Mouse (Mus musculus): ENCODE results near the gene Stkld1. TPM values are rescaled to one million over a fixed set of nuclear protein-coding genes. Genes with fewer than 3 reads are reported as not detected.

Stkld1 gene
- polyA plus RNA-seq, 1 experiment from 2014 or later = 0.53 TPM

DNA sequence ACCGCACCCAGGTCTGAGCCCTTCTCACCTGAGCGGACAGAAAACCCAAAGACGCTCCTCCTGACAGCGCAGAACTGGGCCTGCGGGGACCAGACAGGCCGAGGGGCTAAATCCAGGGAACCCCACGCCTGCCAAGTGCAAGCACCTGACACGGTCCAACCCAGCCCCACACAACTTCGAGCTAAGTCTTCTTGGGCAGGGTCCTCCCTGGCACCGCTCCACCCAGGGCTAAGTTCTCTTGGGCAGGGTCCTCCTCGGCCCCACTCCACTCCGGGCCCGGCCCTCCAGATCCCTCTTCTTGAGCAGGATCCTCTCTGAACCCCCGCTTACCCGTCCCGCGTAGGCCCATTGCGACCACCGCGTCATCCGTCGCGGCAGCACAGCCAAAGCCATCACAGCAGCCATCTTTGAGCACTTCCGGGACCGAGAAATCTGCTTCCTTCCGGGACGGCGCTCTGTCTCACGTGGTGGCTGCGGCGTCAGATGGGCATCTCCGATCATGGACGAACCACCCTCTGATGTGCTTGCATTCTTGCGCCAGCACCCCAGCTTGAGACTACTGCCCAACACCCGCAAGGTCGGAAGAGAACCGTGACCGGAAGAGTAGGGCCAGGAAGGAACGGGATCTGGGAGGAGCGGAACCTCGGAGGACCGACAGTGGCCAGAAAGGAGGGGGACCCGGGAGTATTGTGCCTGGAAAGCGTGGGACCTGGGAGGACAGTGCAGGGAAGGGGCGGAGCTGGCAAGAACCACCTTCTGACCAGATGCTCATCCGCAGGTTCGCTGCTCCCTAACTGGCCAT, 17.7 kb upstream of the Stkld1 start, which contains the start of the genes Surf2 and Surf1:
TSS of gene Surf2 (plus strand) at position 441 of the 802 bp plus-strand sequence.
TSS of gene Surf1 (minus strand) at position 604 of the 802 bp plus-strand sequence.
- DNase-seq (ENCODE audit: low spot score) = peak; percentile 83

DNA sequence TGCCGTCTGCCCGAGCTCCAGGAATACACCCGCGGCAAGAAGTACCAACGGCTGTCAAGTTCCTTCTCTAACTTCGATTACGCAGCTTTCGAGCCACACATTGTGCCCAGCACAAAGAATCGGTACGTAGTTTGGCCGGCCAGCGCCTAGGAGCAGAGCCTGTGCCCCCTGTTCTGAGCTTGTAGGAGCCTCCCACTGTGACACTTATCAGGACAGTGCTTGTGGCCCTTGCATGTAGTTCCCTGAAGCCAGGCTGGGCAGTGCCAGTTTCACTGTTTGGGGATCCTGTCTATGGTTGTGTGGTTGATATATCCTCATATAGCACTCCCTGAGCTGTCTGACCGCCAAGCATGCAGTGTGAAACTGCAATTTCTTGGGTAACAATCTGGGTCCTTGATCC, 17.1 kb upstream of the Stkld1 start:
- peak; percentile 16 for DNase-seq (ENCODE audit: low spot score)

DNA sequence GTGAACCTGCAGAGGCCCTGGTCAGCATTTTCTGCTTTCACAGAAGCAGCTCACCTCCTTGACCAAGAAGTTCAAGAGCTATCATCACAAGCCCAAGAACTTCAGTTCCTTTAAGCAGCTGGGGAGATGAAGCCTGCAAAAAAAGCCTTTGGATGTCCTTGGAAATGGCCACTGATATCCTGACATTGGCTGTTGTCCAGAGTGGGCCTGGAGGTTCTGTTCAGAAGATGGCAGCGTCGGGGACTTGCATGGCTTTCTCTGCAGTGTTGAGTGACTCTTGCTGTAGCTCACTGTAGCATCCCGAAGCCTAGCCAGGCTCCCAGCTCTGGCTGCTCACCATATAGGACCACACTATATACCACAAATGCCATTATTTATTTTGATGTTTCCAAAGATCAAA, 14.2 kb upstream of the Stkld1 start:
- no peak for DNase-seq (ENCODE audit: low spot score)

DNA sequence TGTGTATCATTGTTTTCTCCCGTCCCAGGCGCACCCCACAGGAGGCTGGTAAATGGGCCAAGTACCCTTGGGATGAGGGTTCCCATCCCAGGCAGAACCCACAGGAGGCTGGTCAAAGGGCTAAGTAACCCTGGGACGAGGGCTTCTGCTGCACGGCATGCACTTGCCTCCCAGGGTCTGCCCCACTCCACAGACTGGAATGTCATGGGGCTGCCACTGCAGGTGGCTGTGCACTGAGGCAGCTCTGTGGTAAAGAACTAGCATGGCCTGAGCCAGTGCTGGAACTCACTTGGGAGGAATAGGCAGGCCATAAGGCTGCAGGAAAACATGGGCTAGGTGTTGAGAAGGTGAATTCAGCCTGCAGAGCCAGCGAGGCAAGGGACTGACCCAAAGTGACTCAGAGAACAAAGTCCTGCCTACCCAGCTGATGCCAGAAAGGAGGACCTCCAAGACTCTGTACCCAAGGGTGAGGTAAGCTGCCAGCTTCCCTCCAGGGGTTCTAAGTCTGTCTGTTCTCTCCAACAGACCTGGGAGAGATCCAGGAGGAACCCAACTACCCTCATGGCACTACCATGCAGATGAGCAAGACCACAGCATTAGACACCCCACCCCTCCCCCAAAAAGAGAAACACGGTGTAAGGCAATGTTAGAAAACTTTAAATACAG, 13.5 kb upstream of the Stkld1 start:
- no peak for DNase-seq (ENCODE audit: low spot score)

DNA sequence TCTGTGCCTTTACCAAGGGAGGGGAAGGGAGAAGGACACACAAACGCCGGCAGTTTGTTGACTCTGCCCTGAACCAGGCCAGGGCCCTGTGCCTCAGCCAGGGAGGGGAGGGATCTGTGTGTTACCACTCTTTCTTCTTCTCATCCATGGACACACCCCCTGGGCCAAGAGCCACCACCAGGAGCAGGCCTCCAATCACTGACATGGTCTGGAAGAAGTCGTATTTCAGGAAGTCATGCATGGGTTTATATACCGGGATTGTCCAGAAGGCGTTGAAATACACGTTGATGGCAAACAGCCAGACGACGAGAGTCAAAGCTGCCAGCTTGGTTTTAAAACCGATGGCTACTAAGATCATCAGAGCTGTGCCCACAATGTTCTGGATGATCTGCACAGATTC, 12.1 kb upstream of the Stkld1 start:
- DNase-seq (ENCODE audit: low spot score) = no peak

DNA sequence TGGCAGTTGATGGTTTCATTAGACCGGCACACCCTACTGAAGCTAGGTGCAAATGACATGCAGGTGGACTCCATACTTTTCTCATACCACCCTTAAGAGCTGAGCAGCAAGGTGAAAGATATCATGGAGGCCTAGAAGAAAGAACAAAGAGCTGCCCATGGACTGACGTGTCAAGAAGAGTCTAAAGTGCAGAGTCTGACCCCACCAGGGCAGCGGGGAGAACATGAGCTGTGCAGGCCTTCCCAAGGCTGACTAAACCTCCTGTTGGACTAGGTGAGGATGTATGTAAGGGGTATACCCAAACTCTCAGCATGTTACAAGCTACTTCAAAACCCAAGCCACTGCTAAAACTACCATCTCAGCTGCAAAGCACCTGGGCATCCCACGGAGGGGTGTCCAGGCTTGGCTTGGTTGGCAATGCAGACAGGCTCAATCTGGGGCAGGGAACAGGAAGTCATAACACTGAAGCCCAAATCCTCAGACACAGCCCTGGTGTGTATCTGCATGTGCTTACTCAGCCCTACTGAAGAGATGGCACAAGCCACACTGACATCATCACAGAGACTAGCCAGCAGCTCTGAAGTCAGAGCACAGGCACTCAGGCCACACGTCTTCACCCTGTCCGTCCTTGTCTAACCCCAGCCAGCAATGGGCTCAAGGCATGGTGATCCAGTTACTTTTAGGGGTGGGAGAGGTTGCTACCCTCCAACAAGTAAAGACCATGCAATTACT, 5.9 kb upstream of the Stkld1 start:
- DNase-seq (ENCODE audit: low spot score) = no peak

DNA sequence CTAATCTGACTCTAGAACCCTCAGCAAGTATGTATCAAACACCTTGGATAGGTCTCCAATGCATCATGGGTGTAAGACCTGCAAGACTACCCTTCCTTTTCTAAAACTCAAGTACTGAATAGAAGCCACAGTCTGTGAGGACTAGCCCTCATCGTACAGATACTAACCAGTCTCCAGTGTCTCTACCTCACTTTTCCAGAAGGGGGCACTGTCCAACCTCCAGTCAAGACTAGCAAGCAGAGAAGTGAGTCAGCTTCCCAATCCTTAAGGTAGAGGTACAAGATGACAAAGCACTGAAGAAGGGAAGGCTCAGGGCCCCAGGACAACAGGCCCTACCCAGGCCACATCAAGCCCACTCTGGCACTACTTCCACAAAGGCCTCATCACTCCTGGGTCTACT, 3.5 kb upstream of the Stkld1 start:
- DNase-seq (ENCODE audit: low spot score) = peak; percentile 80

DNA sequence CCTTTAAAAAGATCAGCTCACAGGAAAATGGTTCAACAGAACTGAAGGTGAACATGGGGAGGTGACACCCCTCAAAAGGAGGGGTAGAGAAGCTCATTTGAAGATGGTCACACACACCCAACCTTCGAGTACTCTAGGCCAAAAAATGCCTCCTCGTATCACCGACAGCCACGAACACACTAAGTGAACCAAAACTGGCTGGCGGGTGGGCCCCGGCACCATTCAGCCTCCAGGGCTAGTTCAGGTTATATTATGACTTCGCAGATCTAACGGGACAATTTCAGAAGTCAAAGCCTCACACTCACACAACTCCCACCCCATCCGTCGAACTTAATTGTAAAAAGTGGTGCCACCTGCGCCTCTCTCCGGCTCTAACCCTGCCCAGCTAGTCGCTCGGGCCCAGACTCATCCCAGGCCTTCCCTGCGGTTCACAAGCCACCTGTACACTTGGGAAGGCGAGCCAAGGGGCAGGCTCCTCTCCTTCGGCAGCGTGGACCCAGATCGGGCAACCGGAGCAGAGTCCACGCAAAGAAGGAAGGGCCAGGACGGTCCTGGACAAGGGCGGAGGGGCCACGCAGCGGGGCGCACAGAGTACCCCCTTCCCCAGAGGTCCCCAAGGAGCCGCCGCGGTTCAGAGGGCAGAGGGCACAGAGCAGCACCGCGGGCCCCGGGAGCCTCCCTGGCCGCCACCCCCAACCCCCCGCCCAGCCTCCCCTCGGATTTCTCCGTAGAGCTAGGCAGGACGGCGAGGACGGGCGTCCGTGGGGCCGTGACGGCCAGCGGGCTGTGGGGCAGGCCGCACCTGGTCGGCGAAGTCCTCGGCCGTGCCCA, 1.2 kb upstream of the Stkld1 start:
- peak; percentile 40 for DNase-seq (ENCODE audit: low spot score)

DNA sequence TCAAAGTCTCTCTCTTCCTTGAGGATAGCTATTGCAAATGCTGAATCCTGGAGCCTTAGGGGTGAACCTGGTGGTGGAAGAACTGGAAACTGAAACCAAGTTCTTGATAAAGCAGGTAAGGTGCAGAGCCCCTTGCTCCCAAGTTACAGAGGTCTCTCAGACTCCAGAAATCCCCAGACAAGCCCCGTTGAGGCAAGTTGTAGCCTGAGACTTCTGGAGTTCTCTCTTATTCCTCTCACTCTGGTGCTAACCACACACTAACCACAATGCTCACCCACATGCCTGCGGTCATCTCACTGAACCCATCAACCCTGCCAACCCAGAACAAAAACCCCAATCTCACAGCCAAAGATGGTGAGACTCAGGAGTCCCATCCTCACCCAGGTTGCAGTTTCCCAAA, 1.4 kb downstream of the Stkld1 start:
- peak; percentile 23 for DNase-seq (ENCODE audit: low spot score)

DNA sequence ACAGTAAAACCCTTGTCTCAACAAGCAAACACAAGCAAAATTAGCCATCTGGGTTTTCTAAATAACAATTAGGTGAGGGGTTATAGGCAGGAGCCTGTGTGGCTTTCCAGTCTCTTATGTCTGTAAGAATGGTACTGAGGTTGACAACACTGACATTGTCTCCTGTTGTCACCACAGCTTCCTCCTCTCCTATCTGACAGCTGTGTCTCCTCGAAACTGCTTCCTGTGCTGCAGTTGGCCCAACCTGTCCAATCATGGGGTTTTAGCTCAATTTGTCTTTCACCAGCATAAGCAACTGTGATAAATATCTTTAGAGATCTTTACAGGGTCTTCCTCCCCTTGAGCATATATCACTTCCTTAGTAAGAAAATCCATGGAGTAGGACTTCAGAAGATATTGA, 2.6 kb downstream of the Stkld1 start:
- peak; percentile 81 for DNase-seq (ENCODE audit: low spot score)

DNA sequence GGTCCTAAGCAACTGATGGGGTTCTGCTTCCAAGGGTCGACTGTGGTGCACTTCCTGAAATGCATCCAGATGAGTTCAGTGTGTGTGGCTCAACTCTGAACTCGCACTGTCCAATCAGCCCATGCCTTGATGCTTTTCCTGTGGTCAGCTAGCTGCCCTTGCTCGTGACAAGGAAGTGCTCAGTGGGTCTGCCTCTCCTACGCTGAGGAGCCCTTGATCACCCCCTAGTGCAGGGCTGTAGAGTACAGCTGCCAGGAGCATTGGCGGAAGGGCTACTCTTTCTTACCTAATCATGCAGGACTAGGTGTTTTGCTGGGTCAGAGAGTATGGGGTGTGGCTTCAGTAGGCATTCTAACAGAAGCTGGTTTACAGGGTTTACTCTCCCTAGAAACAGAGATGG, 7.7 kb downstream of the Stkld1 start:
- DNase-seq (ENCODE audit: low spot score) = no peak

DNA sequence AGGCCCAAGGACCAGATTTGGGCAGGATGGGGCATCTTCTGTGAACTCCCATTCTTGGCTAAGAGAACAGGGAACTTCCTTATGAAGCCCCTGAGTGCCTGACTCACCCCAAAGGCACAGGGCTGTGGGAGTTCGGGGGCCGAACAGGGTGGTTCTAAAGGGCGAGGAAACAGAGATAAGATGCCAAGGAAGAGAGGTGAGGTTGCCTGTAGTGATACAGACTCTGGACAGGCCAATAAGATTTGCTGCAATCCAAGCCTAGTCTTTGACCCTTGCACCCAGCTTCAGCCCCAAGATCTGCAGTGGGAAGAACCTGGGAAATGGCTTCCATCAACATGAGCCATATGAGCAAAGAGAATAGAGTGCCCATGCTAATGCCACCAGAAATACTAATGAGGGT, 9.4 kb downstream of the Stkld1 start:
- no peak for DNase-seq (ENCODE audit: low spot score)

DNA sequence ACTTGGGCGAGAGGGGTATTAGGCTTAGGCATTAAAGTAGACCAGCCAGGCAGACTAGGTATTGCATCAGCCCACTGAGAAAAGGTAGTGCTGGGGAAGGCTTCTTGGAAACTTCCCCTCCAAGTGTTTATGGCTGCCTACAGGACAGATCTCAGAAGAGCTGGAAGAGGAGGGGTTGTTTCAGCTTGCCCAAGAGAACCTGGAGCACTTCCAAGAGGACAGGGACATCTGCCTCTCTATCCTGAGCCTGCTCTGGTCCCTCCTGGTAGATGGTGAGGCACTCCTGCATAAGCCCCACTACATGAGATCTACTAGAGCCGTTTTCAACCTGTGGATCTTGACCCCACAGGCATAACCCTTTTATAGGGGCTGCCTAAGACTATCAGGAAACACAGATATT, 16.6 kb downstream of the Stkld1 start:
- DNase-seq (ENCODE audit: low spot score) = no peak

DNA sequence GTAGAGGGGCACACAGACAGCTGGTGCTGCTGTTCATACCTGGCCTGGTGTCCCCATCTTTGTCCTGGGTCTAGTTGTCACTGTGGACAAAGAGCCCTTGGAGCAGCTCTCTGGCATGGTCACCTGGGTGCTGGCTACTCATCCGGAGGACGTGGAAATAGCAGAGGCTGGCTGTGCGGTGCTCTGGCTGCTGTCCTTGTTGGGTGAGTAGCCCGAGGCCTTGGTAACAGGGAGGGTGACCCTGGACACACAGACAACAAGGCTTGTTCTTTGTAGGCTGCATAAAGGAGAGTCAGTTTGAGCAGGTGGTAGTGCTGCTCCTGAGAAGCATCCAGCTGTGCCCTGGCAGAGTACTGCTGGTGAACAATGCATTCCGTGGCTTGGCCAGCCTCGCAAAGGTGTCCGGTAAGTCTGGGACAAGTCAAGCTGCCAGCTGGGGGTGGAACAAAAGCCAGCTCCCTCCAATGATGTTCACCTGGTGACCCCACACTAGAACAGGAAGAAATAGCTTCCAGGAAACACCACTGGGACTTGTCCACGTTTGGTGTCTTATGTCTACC, 17.6 kb downstream of the Stkld1 start:
- DNase-seq (ENCODE audit: low spot score) = no peak

DNA sequence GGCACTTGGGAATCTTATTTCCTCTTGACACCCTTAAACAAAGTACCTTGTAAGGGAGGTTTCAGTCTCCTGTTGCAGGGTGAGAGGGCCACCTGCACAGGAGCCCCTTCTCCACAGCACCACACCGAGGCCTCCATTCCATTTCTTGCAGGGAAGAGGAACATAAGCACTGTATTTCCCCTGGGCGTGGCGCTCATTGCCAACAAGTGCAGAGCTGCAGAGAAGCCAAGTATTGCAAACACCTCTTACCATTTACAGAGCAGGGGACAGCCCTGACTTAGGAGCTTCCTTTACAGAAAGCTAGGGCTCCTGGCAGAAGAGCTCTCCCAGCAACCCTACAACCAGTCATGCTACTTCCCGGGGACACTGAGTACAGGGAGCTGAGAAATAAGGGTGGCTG, 18.3 kb downstream of the Stkld1 start:
- DNase-seq (ENCODE audit: low spot score) = no peak

DNA sequence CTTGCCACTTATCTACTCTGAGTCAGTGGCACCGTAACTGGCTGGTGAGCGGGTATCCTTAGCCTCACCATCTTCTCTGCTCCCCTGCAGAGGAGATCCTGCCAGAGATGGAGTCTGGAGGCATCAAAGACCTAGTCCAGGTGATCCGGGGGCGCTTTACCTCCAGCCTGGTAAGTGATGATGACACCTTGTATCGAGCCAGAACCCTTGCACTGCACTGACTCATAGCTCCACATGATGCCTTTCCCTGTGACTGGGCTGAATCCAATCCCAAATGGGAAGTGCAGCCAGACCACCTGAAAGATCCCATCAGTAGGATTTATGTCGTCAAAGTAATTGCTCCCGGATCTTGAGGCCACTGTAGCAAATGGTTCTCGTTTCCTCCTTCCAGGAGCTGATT, 19.0 kb downstream of the Stkld1 start:
- DNase-seq (ENCODE audit: low spot score) = no peak

DNA sequence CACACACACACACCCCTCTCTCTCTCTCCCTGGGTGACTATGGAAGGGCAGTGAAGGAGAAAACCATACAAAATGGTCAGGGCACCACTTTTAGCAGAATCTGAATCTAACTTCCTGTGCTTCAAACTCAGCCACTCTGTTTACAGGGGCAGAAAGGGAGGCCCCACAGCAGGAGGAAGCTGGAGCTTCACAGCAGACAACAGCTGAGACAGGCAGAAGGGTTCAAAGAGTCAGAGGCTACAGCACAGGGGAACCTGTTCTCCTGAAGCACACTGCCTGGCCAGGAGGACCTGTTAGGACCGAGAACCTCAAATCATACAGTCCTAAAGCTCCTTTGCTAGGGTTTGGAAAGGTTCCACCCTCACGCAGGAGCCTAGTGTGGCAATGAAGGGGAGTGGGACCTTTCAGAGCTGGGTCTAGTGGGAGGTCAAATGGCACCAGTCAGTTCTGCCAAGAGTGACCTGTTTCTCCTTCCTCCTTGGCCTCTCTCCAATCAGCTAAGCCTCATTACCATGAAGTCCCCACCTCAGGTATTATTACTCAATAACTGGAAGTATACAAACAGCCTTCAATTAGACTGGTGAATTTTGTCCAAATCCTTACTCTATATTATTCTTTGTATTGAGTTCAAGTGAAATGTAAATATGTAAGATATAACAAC, 21.0 kb downstream of the Stkld1 start:
- peak; percentile 52 for DNase-seq (ENCODE audit: low spot score)

DNA sequence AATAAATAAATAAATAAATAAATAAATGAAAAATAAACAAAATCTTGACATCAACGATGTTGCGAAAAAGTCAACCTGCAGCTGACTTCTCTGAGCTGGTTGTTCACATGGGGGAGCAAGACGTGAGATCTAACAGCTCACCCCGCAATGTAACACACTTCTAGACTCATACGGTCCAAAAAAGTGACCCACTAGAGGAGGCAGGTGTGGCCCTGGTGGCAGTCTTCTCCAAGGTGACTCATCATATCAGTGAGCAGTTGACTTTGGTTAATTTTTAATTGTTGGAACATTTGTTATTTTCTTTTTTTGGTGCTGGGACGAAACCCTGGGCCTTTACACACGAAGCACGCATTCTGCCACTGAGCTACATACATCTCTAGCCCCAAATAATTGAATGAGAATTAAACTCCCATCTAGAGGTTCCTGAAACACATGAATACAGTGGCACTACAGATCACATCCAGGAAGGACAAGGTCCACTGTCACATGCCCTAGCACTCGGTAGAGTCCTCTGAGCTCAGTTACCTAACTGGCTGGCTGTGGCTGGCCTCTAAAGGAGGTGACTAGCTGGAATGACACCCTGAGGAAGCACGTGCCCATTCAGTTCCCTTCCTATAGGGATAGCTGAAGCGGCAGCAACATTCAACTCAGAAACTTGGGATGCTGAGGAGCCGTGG, 23.1 kb downstream of the Stkld1 start:
- DNase-seq (ENCODE audit: low spot score) = no peak

DNA sequence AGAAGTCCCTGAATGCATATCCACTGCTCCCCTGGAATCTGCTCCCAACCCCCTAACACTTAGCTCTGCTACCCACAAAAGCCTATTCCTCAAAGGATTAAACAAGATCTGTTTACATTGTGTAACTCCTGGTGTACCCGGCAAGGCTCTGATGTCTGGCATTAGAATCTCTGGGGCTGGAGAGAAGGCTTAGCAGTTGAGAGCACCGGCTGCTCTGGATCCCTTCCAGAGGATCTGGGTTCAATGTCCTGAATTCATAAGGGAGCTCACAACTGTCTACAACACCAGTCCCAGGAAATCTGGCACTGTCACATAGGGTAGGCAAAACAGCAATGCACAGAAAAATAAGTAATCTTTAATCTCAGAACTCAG, 23.6 kb downstream of the Stkld1 start:
- no peak for DNase-seq (ENCODE audit: low spot score)

DNA sequence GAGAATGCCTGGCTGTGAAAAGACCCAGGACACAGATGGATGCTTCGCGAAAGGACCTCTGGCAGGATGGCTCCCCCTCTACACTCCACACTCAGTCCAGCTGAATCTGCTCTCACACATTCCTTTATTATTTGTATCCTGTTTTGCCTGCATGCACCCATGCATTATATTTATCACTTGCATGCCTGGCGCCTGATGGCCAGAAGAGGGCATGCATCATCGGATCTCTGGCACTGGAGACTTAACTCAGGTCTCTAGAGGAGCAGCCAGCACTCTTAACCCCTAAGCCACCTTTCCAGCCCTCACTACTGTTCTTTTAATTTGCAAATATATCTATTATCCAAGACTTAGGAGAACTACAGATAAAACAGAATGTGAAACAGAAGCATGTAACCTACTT, 26.9 kb downstream of the Stkld1 start:
- no peak for DNase-seq (ENCODE audit: low spot score)
